Comparison of ENCODE assay signal across 10 mouse cellular contexts in the genomic region with DNA sequence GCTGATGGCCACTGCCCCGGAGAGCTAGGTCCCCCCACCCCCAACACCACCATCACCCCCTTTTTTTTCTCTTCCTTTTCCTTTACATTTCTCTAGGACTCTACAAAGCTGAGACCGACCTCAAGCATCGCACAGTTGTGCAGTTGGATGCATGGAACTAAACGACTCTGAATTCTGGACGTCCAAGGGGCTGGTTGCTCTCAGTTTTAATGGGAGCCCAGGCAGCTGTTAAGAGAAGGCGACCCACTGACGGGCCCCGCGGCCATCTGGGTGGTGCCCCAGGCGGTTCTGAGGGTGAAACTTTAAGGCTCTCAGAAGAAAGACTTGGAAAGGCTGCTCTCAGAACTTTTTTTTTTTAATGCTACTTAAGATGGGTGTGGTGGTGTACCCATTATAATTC. TPM values are rescaled to one million over a fixed set of nuclear protein-coding genes. Genes with fewer than 3 reads are reported as not detected.
DNase-seq lines count a peak whose midpoint lies in the region; ATAC-seq and TF ChIP-seq lines count a peak whose summit lies in the region.
"Had no signal": no experiment of that assay in that cellular context is flagged by ENCODE, and none has a peak within 500 bp of the region (broad histone marks: within the 10 kb centered on the region; RNA-seq: fewer than 3 reads in every experiment).

No protein-coding gene starts in this region.

- H3K4me3 ChIP-seq in lung, postnatal 0 days (ENCODE audit: low read depth, low read length): peak overlapping the region; percentile 56; the same call in 1 of the 2 replicates
- peak overlapping the region; percentile 53 for H3K4me3 ChIP-seq in forebrain, postnatal 0 days (ENCODE audit: low read depth, low read length)
- H3K4me3 ChIP-seq in liver, embryonic 15.5 days (replicated peaks): peak overlapping the region; percentile 55; the same call in 1 of the 2 replicates
- peak overlapping the region; percentile 53; the same call in 1 of the 2 replicates for H3K4me3 ChIP-seq in stomach, postnatal 0 days (ENCODE audit: low read depth, low read length)
- H3K4me3 ChIP-seq in layer of hippocampus, adult 2 months: no peak overlapping the region; the same call in 1 of the 2 replicates

- no peak for TF ChIP-seq EP300 in lung, postnatal 0 days (IDR thresholded peaks at IDR 0.05)
- no peak for TF ChIP-seq EP300 in stomach, postnatal 0 days (optimal IDR thresholded peaks at IDR 0.05)

- no peak overlapping the region for H3K27ac ChIP-seq in lung, postnatal 0 days (ENCODE audit: low read length)
- H3K27ac ChIP-seq in forebrain, postnatal 0 days (ENCODE audit: low read depth, low read length): no peak overlapping the region
- peak overlapping the region; percentile 45; the same call in 1 of the 2 replicates for H3K27ac ChIP-seq in liver, embryonic 15.5 days (replicated peaks)
- 0 out of 2 replicates have a peak overlapping the region, but pooled peaks have one; percentile 8 for H3K27ac ChIP-seq in stomach, postnatal 0 days (replicated peaks)
- H3K27ac ChIP-seq in layer of hippocampus, adult 2 months: no peak overlapping the region

- H3K9me3 ChIP-seq in lung, postnatal 0 days (ENCODE audit: low read length): no peaks in the 10 kb centered on the region
- H3K9me3 ChIP-seq in forebrain, postnatal 0 days (ENCODE audit: low read length): no peaks in the 10 kb centered on the region
- H3K9me3 ChIP-seq in liver, embryonic 15.5 days (replicated peaks): no peaks in the 10 kb centered on the region
- no peaks in the 10 kb centered on the region for H3K9me3 ChIP-seq in stomach, postnatal 0 days (ENCODE audit: control insufficient read depth, low read length)

- no peaks in the 10 kb centered on the region for H3K36me3 ChIP-seq in lung, postnatal 0 days (ENCODE audit: insufficient read depth, low read length)
- H3K36me3 ChIP-seq in forebrain, postnatal 0 days (ENCODE audit: insufficient read depth): no peaks in the 10 kb centered on the region
- H3K36me3 ChIP-seq in liver, embryonic 15.5 days (replicated peaks): no peaks in the 10 kb centered on the region
- H3K36me3 ChIP-seq in stomach, postnatal 0 days (ENCODE audit: control insufficient read depth, insufficient read depth, low read length): no peaks in the 10 kb centered on the region

- 5% methylated on average over 10 of the region's 10 CpGs for WGBS in lung, postnatal 0 days
- WGBS in forebrain, postnatal 0 days: 2% methylated on average over 10 of the region's 10 CpGs
- WGBS in liver, embryonic 15.5 days (ENCODE audit: insufficient replicate concordance): 3% methylated on average over 10 of the region's 10 CpGs
- WGBS in stomach, postnatal 0 days: 4% methylated on average over 10 of the region's 10 CpGs

- peaks cover 5% of the 10 kb centered on the region; the same call in 1 of the 2 replicates for H3K4me1 ChIP-seq in lung, postnatal 0 days (ENCODE audit: insufficient read depth, low read depth, low read length)
- H3K4me1 ChIP-seq in forebrain, postnatal 0 days (ENCODE audit: insufficient read depth): 0 out of 2 replicates have a peak, but pooled peaks cover 2% of the 10 kb centered on the region
- peaks cover 4% of the 10 kb centered on the region; the same call in 1 of the 2 replicates for H3K4me1 ChIP-seq in liver, embryonic 15.5 days (replicated peaks)
- H3K4me1 ChIP-seq in stomach, postnatal 0 days (replicated peaks; ENCODE audit: control insufficient read depth, insufficient read depth): no peaks in the 10 kb centered on the region

- no peak overlapping the region for H3K9ac ChIP-seq in lung, postnatal 0 days (replicated peaks; ENCODE audit: low read depth)
- no peak overlapping the region for H3K9ac ChIP-seq in forebrain, postnatal 0 days
- no peak overlapping the region for H3K9ac ChIP-seq in liver, embryonic 15.5 days
- no peak overlapping the region for H3K9ac ChIP-seq in stomach, postnatal 0 days (ENCODE audit: low read length)

- H3K27me3 ChIP-seq in lung, postnatal 0 days (replicated peaks; ENCODE audit: insufficient read depth, low read length): peaks cover 15% of the 10 kb centered on the region; the same call in 1 of the 2 replicates
- H3K27me3 ChIP-seq in forebrain, postnatal 0 days (ENCODE audit: insufficient read depth, low read length): peaks cover 35% of the 10 kb centered on the region
- peaks cover 66% of the 10 kb centered on the region for H3K27me3 ChIP-seq in liver, embryonic 15.5 days
- peaks cover 18% of the 10 kb centered on the region for H3K27me3 ChIP-seq in stomach, postnatal 0 days (ENCODE audit: control insufficient read depth, insufficient read depth, low read length)

- no peak for ATAC-seq in lung, postnatal 0 days
- no peak for ATAC-seq in forebrain, postnatal 0 days
- no peak for ATAC-seq in liver, embryonic 15.5 days (ENCODE audit: insufficient read depth)
- no peak for ATAC-seq in stomach, postnatal 0 days (ENCODE audit: low FRiP score, low TSS enrichment)

- H3K4me2 ChIP-seq in lung, postnatal 0 days (replicated peaks; ENCODE audit: low read depth, low read length): peak overlapping the region; percentile 98
- H3K4me2 ChIP-seq in forebrain, postnatal 0 days (ENCODE audit: low read depth): peak overlapping the region; percentile 77
- H3K4me2 ChIP-seq in liver, embryonic 15.5 days: peak overlapping the region; percentile 59; the same call in 1 of the 2 replicates
- H3K4me2 ChIP-seq in stomach, postnatal 0 days (replicated peaks; ENCODE audit: low read depth): peak overlapping the region; percentile 76

- intact Hi-C loops in left cerebral cortex, postnatal 14 days (cut with DNase I): no loop called here

- no peak for DNase-seq in lung, postnatal 0 days (ENCODE audit: low spot score)
- no peak for DNase-seq in lung, postnatal 25 days (ENCODE audit: low spot score)
- no peak for DNase-seq in forebrain, postnatal 0 days
- DNase-seq in stomach, postnatal 0 days (ENCODE audit: low spot score): no peak
- no peak for DNase-seq in layer of hippocampus, adult 2 months (ENCODE audit: low spot score in 2 of 2)
- DNase-seq in urinary bladder, postnatal 10 days (ENCODE audit: low spot score): no peak
- no peak for DNase-seq in left cerebral cortex, postnatal 14 days (ENCODE audit: low spot score in 2 of 2)
- DNase-seq: cerebellum, postnatal 36 days had no signal

- no peak for TF ChIP-seq CTCF in lung, postnatal 0 days (IDR thresholded peaks at IDR 0.05)
- TF ChIP-seq CTCF in forebrain, postnatal 0 days (IDR thresholded peaks at IDR 0.05; ENCODE audit: low read depth): no peak
- no peak for TF ChIP-seq CTCF in stomach, postnatal 0 days (IDR thresholded peaks at IDR 0.05; ENCODE audit: low read depth)
- no peak for TF ChIP-seq CTCF in layer of hippocampus, adult 2 months (conservative IDR thresholded peaks at IDR 0.05)

RNA-seq across cellular contexts. Expression of a gene that starts 0.5 kb away (rescaled TPM):
- 0.30 and 0.32 TPM in 2 replicates for polyA plus RNA-seq in lung, postnatal 0 days (2015; fragmentation: Nextera tagmentation; extraction: Ambion mirVana)
- total RNA-seq in forebrain, postnatal 0 days (2014; rRNA removed): 0.08 and 0.19 TPM in 2 replicates
- 0.10 and 0.13 TPM in 2 replicates for polyA plus RNA-seq in forebrain, postnatal 0 days (2015; fragmentation: Nextera tagmentation; extraction: Ambion mirVana)
- polyA plus RNA-seq in liver, embryonic 15.5 days (2015; fragmentation: Nextera tagmentation; extraction: Ambion mirVana): 0.86 TPM in 2 replicates
- polyA plus RNA-seq in stomach, postnatal 0 days (2015; fragmentation: Nextera tagmentation; extraction: Ambion mirVana): 0.47 and 0.51 TPM in 2 replicates
- total RNA-seq in layer of hippocampus, adult 2 months (2021): 1 to 10 TPM; 1.3 to 1.4 TPM
- under 1 TPM; 0.44 to 0.48 TPM for total RNA-seq in left cerebral cortex, postnatal 14 days (2021)

RNA-seq across cellular contexts. Expression of a gene that starts 49.2 kb away (rescaled TPM):
- polyA plus RNA-seq in lung, postnatal 0 days (2015; fragmentation: Nextera tagmentation; extraction: Ambion mirVana): 0.33 TPM in 1 of 2 replicates, not detected in the other
- not detected in 2 replicates for total RNA-seq in forebrain, postnatal 0 days (2014; rRNA removed)
- not detected in 2 replicates for polyA plus RNA-seq in forebrain, postnatal 0 days (2015; fragmentation: Nextera tagmentation; extraction: Ambion mirVana)
- not detected in 2 replicates for polyA plus RNA-seq in liver, embryonic 15.5 days (2015; fragmentation: Nextera tagmentation; extraction: Ambion mirVana)
- not detected in 2 replicates for polyA plus RNA-seq in stomach, postnatal 0 days (2015; fragmentation: Nextera tagmentation; extraction: Ambion mirVana)
- total RNA-seq in layer of hippocampus, adult 2 months (2021): not detected
- not detected for total RNA-seq in left cerebral cortex, postnatal 14 days (2021)
- polyA plus RNA-seq: thymus, postnatal 0 days had no signal

RNA-seq across cellular contexts. Expression of a gene that starts 60.0 kb away (rescaled TPM):
- polyA plus RNA-seq in lung, postnatal 0 days (2015; fragmentation: Nextera tagmentation; extraction: Ambion mirVana): not detected in 2 replicates
- not detected in 2 replicates for total RNA-seq in forebrain, postnatal 0 days (2014; rRNA removed)
- not detected in 2 replicates for polyA plus RNA-seq in forebrain, postnatal 0 days (2015; fragmentation: Nextera tagmentation; extraction: Ambion mirVana)
- polyA plus RNA-seq in liver, embryonic 15.5 days (2015; fragmentation: Nextera tagmentation; extraction: Ambion mirVana): not detected in 2 replicates
- not detected in 2 replicates for polyA plus RNA-seq in stomach, postnatal 0 days (2015; fragmentation: Nextera tagmentation; extraction: Ambion mirVana)
- not detected for total RNA-seq in layer of hippocampus, adult 2 months (2021)
- not detected for total RNA-seq in left cerebral cortex, postnatal 14 days (2021)

Comparison
In these comparisons a context has a peak if more than half of its experiments do, and no peak if none do; other contexts are left out.
1. H3K27ac ChIP-seq: peak in liver, embryonic 15.5 days (single experiment) and stomach, postnatal 0 days (single experiment); none in lung, postnatal 0 days (single experiment), forebrain, postnatal 0 days (single experiment) and layer of hippocampus, adult 2 months (single experiment).
2. Peak in every context shown above with its lines, with median percentiles within 50 percentile points of each other: H3K4me2 ChIP-seq.